Comparison of ENCODE assay signal across 8 mouse cellular contexts in the genomic region with DNA sequence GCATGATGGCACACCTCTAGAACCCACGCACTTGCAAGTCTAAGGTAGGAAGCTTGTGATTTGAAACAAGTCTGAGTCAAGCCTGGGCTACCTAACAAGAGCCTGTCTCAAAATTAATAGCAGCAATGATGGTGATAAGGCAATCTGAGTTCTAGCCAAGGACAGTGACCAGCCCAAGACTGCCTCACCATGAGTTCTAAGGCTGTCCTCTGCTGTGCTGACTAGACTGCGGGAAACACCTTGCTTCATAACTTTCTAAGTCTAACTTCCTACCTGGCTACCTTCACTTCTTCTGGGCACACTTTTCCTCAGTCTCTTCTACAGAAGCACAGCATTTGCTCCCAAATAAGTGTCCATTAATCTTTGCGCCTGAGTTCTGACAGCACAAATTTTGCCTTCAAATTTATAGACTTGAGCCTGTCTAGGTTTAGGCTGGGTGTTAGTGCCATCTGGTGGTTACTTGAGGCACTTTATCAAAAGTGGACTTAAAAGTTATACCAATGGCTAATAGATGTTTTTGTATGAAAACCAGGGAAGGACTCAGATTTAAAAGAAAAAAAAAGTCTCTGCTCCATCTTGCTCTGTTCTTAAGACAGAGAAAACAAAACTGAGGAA. TPM values are rescaled to one million over a fixed set of nuclear protein-coding genes. Genes with fewer than 3 reads are reported as not detected.
A peak's percentile ranks its signal among the peaks of the same experiment; 100 is the strongest.
DNase-seq lines count a peak whose midpoint lies in the region; ATAC-seq and TF ChIP-seq lines count a peak whose summit lies in the region.

No protein-coding gene starts in this region.

- ATAC-seq in heart, postnatal 0 days (ENCODE audit: insufficient read depth, low read depth) = no peak
- ATAC-seq in neutrophil, adult 5-6 weeks (ENCODE audit: extremely low read depth, insufficient number of reproducible peaks, low FRiP score, poor library complexity, severe bottlenecking) = peak; percentile 67; the same call in 1 of the 2 replicates

- no peaks in the 10 kb centered on the region for H3K36me3 ChIP-seq in heart, postnatal 0 days (replicated peaks; ENCODE audit: control insufficient read depth, insufficient read depth, low read length)

- no peak overlapping the region for H3K27ac ChIP-seq in heart, postnatal 0 days (ENCODE audit: low read depth)

- no peak overlapping the region for H3K9ac ChIP-seq in heart, postnatal 0 days (replicated peaks; ENCODE audit: low read depth, low read length)

- no peaks in the 10 kb centered on the region for H3K27me3 ChIP-seq in heart, postnatal 0 days (ENCODE audit: control insufficient read depth, insufficient read depth, low read length)

- H3K4me1 ChIP-seq in heart, postnatal 0 days (ENCODE audit: control insufficient read depth, insufficient read depth) = no peaks in the 10 kb centered on the region

- no peak overlapping the region for H3K4me3 ChIP-seq in heart, postnatal 0 days (ENCODE audit: low read depth, low read length)

- 80% methylated on average over 3 of the region's 3 CpGs for WGBS in heart, postnatal 0 days

- DNase-seq in heart, postnatal 0 days (ENCODE audit: low spot score) = no peak
- no peak for DNase-seq in heart, postnatal 25 days (ENCODE audit: low spot score)
- DNase-seq in urinary bladder, postnatal 14 days (ENCODE audit: low spot score) = peak; percentile 49
- DNase-seq in urinary bladder, postnatal 10 days (ENCODE audit: low spot score) = no peak
- DNase-seq in embryo, embryonic 10 days (ENCODE audit: low spot score) = peak; percentile 58
- peak; percentile 33 for DNase-seq in left cerebral cortex, postnatal 4 days
- no peak for DNase-seq in ovary, adult 18-20 months (ENCODE audit: low spot score)

- TF ChIP-seq EP300 in heart, postnatal 0 days (IDR thresholded peaks at IDR 0.05; ENCODE audit: low read depth) = no peak

- H3K9me3 ChIP-seq in heart, postnatal 0 days (replicated peaks; ENCODE audit: control insufficient read depth, low read length) = no peaks in the 10 kb centered on the region

- intact Hi-C loops in heart, postnatal 25 days (cut with DNase I) = loop anchor here (1.0 to 5.0 kb wide), 2 partner anchors 94 to 456 kb away; no protein-coding TSS in a partner anchor
- intact Hi-C loops in left cerebral cortex, postnatal 4 days (cut with DNase I) = loop anchor here (5.0 to 10.0 kb wide), 2 partner anchors 96 to 454 kb away; no protein-coding TSS in a partner anchor

- peak; percentile 75 for TF ChIP-seq CTCF in heart, postnatal 0 days (IDR thresholded peaks at IDR 0.05; ENCODE audit: low read depth)

- no peak overlapping the region for H3K4me2 ChIP-seq in heart, postnatal 0 days (ENCODE audit: low read depth, low read length)

RNA-seq across cellular contexts. Expression of a gene that starts 20.5 kb away (rescaled TPM):
- total RNA-seq in heart, postnatal 0 days (2014; rRNA removed; ENCODE audit: low replicate concordance) = 55.1 and 70.0 TPM in 2 replicates
- 22.3 and 23.0 TPM in 2 replicates for polyA plus RNA-seq in heart, postnatal 0 days (2015; fragmentation: Nextera tagmentation; extraction: Ambion mirVana)
- 10 to 100 TPM; 24.7 to 26.8 TPM for total RNA-seq in heart, postnatal 25 days (2021)
- 1 to 10 TPM; 7.9 to 9.5 TPM for total RNA-seq in left cerebral cortex, postnatal 4 days (2021)
- total RNA-seq in neutrophil, adult 5-6 weeks (2017) = 342 and 358 TPM in 2 replicates

Comparison
In these comparisons a context has a peak if more than half of its experiments do, and no peak if none do; other contexts are left out.
1. DNase-seq: peak in urinary bladder, postnatal 14 days (single experiment), embryo, embryonic 10 days (single experiment) and left cerebral cortex, postnatal 4 days (single experiment); none in heart, postnatal 0 days (single experiment), heart, postnatal 25 days (single experiment), urinary bladder, postnatal 10 days (single experiment) and ovary, adult 18-20 months (single experiment).